Mouse (Mus musculus): ENCODE measurements around the gene Lce1j. TPM values are rescaled to one million over a fixed set of nuclear protein-coding genes. Genes with fewer than 3 reads are reported as not detected.

Lce1j gene
- not detected in 2 replicates for polyA plus RNA-seq (2012; rRNA removed)

DNA sequence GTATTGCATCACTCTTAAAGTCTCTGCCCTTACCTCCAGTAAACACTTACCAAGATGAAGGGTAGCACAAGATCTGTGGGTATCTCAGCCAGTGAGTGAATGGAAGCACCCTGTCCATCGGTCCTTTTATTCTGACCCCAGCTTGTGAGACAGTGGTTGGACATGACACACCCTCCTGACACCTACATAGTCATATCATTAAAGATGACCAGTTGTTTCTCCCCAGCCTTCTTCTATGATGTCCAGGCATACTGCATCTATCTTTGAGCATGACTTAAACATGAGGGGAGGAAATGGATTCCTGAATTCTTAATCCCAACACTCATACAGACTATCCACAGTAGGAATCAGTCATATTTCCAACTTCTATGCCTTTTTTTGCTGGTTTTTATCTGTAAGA is at the start of gene Lce1j:
Lce1j (minus strand) TSS at position 101 of the 400 bp plus-strand sequence.

DNA sequence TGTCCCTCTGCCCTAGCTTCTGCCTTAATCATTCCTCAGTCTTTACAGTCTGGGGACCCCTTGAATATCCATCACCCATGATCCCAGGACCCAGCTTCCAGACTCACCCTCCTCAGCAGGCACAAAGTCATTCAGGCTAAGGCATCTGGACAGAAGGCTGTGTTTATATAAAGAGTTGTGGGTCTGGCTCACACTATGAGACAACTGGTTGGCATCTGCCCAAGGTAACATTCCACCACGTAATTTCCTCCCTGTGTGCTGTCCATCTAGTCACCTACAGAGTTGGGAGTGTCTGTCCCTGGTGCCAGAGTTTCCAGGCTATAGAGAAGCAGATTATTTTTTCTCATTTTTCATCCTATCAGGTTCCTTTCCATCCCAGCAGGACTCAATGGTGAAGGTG is 36.8 kb upstream of the Lce1j start, which contains the start of gene Kprp:
Kprp (minus strand) TSS at position 140 of the 400 bp plus-strand sequence.

DNA sequence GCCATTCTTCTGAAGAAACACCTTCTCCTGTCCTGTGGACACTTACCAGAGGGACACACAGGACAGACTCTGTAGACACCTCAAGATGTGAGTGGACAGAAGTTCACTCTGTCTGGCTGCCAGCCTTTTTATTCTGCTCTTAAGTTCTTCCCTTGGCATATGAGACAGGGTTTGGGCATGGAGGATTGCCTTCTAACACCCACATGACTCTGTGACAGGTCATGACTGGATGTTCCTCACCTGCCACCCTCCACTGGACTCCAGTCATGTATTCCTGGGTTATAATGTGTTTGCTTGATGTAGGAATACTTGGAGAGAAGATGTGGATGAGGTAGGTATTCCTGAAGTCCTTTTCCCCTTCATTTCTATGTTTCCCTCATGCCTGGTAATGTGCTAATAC is 17.5 kb upstream of the Lce1j start, which contains the start of gene Lce1k:
Lce1k (minus strand) TSS at position 101 of the 400 bp plus-strand sequence.

DNA sequence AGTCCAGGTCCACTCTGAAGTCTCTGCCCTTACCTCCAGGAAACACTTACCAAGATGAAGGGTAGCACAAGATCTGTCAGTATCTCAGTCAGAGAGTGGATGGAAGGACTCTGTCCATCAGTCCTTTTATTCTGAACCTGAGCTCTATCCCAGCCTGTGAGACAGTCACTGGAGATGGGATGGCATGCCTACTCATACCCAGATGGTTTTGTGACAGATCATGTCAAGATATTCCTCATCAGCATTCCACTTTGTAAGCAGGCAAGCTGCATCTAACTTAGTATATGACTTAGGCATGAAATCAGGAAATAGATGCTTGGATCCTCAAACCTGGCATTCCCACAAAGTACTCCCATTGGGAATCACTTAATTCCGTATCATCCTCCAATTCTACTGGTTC is 11.5 kb downstream of the Lce1j start, which contains the start of gene Lce1i:
Lce1i (minus strand) TSS at position 101 of the 400 bp plus-strand sequence.

GRCm38 (mm10) chr3:92764965-92765364 is 25.3 kb downstream of the Lce1j start, which contains the start of gene Lce1h:
Gene Lce1h, minus strand, starts transcription at chr3:92765065.

DNA sequence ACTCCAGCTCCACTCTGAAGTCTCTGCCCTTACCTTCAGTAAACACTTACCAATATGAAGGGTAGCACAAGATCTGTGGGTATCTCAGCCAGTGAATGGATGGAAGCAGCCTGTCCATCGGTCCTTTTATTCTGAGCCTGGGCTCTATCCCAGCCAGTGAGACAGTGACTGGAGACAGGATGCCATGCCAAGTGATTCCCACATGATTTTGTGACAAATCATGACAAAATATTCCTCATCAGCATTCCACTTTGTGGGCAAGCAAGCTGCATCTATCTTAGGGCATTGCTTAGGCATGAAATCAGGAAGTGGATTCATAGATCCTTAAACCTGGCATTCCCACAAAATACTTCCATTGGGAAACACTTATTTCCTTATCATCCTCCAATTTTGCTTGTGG is 38.1 kb downstream of the Lce1j start, which contains the start of gene Lce1g:
Lce1g (minus strand) TSS at position 101 of the 400 bp plus-strand sequence.

DNA sequence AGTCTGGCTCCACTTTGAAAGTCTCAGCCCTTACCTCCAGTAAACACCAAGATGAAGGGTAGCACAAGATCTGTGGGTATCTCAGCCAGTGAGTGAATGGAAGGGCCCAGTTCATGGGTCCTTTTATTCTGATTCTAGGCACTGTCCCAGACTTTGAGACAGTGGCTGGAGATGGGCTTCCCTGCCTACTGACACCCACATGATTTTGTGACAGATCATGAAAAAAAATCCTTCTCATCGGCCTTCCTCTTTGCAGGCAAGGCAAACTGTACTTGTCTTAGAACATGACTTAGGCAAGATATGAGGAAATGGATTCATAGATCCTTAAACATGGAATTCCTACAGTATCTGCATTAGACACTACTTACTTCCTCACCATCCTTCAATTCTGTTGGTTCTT is 51.3 kb downstream of the Lce1j start, which contains the start of gene Gm38119:
Gm38119 (minus strand) TSS at position 101 of the 400 bp plus-strand sequence.

Other genes starting within 250 kb of the Lce1j start
- gene Ivl, start 216.8 kb downstream of the Lce1j start, polyA plus RNA-seq (2012; rRNA removed): 0.02 and 0.04 TPM in 2 replicates
- not detected in 2 replicates for gene Smcp, start 201.5 kb downstream of the Lce1j start, polyA plus RNA-seq (2012; rRNA removed)
- gene 2210017I01Rik, start 183.0 kb downstream of the Lce1j start, polyA plus RNA-seq (2012; rRNA removed): not detected in 2 replicates
- not detected in 2 replicates for gene Lce6a, start 168.9 kb downstream of the Lce1j start, polyA plus RNA-seq (2012; rRNA removed)
- not detected in 2 replicates for gene Lce1a1, start 142.2 kb downstream of the Lce1j start, polyA plus RNA-seq (2012; rRNA removed)
- gene Lce1b, start 133.6 kb downstream of the Lce1j start, polyA plus RNA-seq (2012; rRNA removed): not detected in 2 replicates
- gene Lce1a2, start 120.2 kb downstream of the Lce1j start, polyA plus RNA-seq (2012; rRNA removed): not detected in 2 replicates
- gene Lce1c, start 111.3 kb downstream of the Lce1j start, polyA plus RNA-seq (2012; rRNA removed): not detected in 2 replicates
- gene Lce1d, start 103.3 kb downstream of the Lce1j start, polyA plus RNA-seq (2012; rRNA removed): not detected in 2 replicates
- gene Lce1e, start 81.4 kb downstream of the Lce1j start, polyA plus RNA-seq (2012; rRNA removed): not detected in 2 replicates
- gene Lce1f, start 70.2 kb downstream of the Lce1j start, polyA plus RNA-seq (2012; rRNA removed): not detected in 2 replicates
- gene Gm38119, start 51.4 kb downstream of the Lce1j start, polyA plus RNA-seq (2012; rRNA removed): not detected in 2 replicates
- not detected in 2 replicates for gene Lce1g, start 38.2 kb downstream of the Lce1j start, polyA plus RNA-seq (2012; rRNA removed)
- gene Lce1h, start 25.4 kb downstream of the Lce1j start, polyA plus RNA-seq (2012; rRNA removed): not detected in 2 replicates
- not detected in 2 replicates for gene Lce1i, start 11.6 kb downstream of the Lce1j start, polyA plus RNA-seq (2012; rRNA removed)
- gene Lce1k, start 17.4 kb upstream of the Lce1j start, polyA plus RNA-seq (2012; rRNA removed): not detected in 2 replicates
- not detected in 2 replicates for gene Kprp, start 36.7 kb upstream of the Lce1j start, polyA plus RNA-seq (2012; rRNA removed)
- gene Lce1l, start 60.8 kb upstream of the Lce1j start, polyA plus RNA-seq (2012; rRNA removed): not detected in 2 replicates
- gene 2310050C09Rik, start 79.7 kb upstream of the Lce1j start, polyA plus RNA-seq (2012; rRNA removed): not detected in 2 replicates
- gene Lce3a, start 135.7 kb upstream of the Lce1j start, polyA plus RNA-seq (2012; rRNA removed): not detected in 2 replicates
- not detected in 2 replicates for gene Lce3b, start 142.5 kb upstream of the Lce1j start, polyA plus RNA-seq (2012; rRNA removed)
- gene Lce3c, start 154.0 kb upstream of the Lce1j start, polyA plus RNA-seq (2012; rRNA removed): not detected in 2 replicates
- not detected in 2 replicates for gene Lce3d, start 166.9 kb upstream of the Lce1j start, polyA plus RNA-seq (2012; rRNA removed)
- not detected in 2 replicates for gene Lce3e, start 176.5 kb upstream of the Lce1j start, polyA plus RNA-seq (2012; rRNA removed)
- not detected in 2 replicates for gene Lce3f, start 201.7 kb upstream of the Lce1j start, polyA plus RNA-seq (2012; rRNA removed)
- gene Crct1, start 225.2 kb upstream of the Lce1j start, polyA plus RNA-seq (2012; rRNA removed): 0.14 and 0.15 TPM in 2 replicates
- gene Lce1m, start 228.5 kb upstream of the Lce1j start, polyA plus RNA-seq (2012; rRNA removed): not detected in 2 replicates